Mouse (Mus musculus) bone marrow macrophage, adult 2 months (primary cell): ENCODE measurements around the gene Lbhd1.

Source experiments
- CTCF ChIP-seq: IDR thresholded peaks from 2 replicates; pipeline ENCODE4 v1.5.1; 2012; ENCODE audit warnings: low read depth, mild to moderate bottlenecking, low read length, moderate library complexity
- POLR2A ChIP-seq: IDR thresholded peaks from 2 replicates; pipeline ENCODE4 v1.6.1; 2012; ENCODE audit warnings: mild to moderate bottlenecking, low read depth, low read length, borderline replicate concordance

DNA sequence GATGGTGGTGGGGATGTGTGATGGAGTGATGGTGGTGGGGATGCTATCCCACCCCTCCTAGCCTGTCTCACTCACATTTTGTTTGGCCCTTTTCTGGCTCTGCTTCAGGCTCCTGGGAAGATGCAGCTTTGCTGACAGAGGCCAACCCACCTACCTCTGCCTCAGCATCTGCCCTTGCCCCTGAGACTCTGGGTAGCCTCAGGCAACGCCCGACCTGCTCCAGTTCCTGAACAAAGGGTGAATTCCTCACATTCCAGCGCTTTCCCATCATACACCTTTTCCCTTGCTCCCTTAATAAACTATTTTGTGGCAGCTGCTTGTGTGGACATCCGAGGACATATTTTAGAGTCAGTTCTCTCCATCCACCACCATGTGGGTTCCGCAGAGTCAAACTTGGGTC lies 35.2 kb upstream of the Lbhd1 start:
- TF ChIP-seq CTCF: no peak
- no peak for TF ChIP-seq POLR2A
